9 mouse cellular contexts compared by ENCODE assay signal in the genomic region with DNA sequence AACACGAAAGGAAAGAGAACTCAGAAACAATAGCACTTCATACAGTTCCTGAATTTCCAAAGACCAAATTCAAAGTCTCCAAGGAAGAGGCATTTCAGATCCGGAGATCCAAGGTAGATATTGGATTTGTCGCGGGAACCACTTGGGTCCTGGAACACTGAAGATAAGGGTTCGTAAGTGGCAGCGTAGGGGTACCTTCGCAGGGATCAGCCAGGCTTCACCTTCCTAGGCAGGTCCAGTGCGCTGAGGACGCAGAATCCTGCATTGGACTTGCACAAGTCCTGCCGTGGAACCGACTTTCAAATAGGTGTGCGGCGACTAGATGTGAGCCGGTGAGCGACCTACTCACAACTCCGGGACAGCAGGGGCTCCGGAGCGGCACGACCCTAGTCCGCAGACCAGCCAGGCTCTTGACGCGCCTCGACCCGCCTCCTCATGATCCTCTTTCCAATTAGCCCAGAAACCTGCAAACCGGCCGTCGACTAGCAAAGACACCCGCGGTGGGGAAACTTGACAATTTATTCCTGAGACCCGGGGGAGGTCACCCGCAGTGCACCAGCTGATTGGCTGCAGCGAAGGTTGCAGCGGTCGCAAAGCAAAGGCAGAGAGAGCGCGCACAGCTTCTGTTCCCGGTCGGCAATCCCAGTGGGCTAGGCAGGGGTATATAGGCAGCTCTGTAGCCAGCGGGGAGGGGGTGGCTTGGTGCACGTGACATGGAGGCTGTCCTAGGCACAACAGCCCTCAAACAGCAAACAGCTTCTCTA.
DNase-seq lines count a peak whose midpoint lies in the region; ATAC-seq and TF ChIP-seq lines count a peak whose summit lies in the region.
"Had no signal": no experiment of that assay in that cellular context is flagged by ENCODE, and none has a peak within 500 bp of the region (broad histone marks: within the 10 kb centered on the region; RNA-seq: fewer than 3 reads in every experiment).

No protein-coding gene starts in this region.

- ATAC-seq in heart, postnatal 0 days (ENCODE audit: insufficient read depth, low read depth): peak; percentile 53; the same call in 1 of the 2 replicates
- ATAC-seq in megakaryocyte progenitor cell, adult 5-6 weeks (replicated peaks; ENCODE audit: poor library complexity): no peak

- peak; percentile 69 for DNase-seq in ZHBTc4 (ENCODE audit: low read depth, low spot score)
- peak; percentile 68 for DNase-seq in embryo, embryonic 9.5 days (ENCODE audit: extremely low spot score)
- DNase-seq in heart, postnatal 0 days (ENCODE audit: low spot score): peak; percentile 17
- DNase-seq in kidney, postnatal 14 days: peak; percentile 63
- peak; percentile 12 for DNase-seq in liver
- peak; percentile 51 to 58 for DNase-seq in right cerebral cortex, adult 2 months (ENCODE audit: low spot score in 2 of 2)
- no peak for DNase-seq in cerebellum, postnatal 4 days (ENCODE audit: low spot score in 2 of 2)

- no peak overlapping the region for H3K27ac ChIP-seq in heart, postnatal 0 days (ENCODE audit: low read depth)

- H3K9me3 ChIP-seq in heart, postnatal 0 days (replicated peaks; ENCODE audit: control insufficient read depth, low read length): no peaks in the 10 kb centered on the region

- H3K4me2 ChIP-seq in heart, postnatal 0 days (ENCODE audit: low read depth, low read length): peak overlapping the region; percentile 74

- H3K27me3 ChIP-seq in heart, postnatal 0 days (ENCODE audit: control insufficient read depth, insufficient read depth, low read length): peaks cover 21% of the 10 kb centered on the region; the same call in 1 of the 2 replicates

- TF ChIP-seq EP300 in heart, postnatal 0 days (IDR thresholded peaks at IDR 0.05; ENCODE audit: low read depth): no peak

- no peak for TF ChIP-seq CTCF in heart, postnatal 0 days (IDR thresholded peaks at IDR 0.05; ENCODE audit: low read depth)

- peak overlapping the region; percentile 52; the same call in 1 of the 2 replicates for H3K9ac ChIP-seq in heart, postnatal 0 days (replicated peaks; ENCODE audit: low read depth, low read length)

- no peaks in the 10 kb centered on the region for H3K36me3 ChIP-seq in heart, postnatal 0 days (replicated peaks; ENCODE audit: control insufficient read depth, insufficient read depth, low read length)

- H3K4me3 ChIP-seq in heart, postnatal 0 days (ENCODE audit: low read depth, low read length): peak overlapping the region; percentile 45
- H3K4me3 ChIP-seq: myocyte had no signal

- 3% methylated on average over 40 of the region's 40 CpGs for WGBS in heart, postnatal 0 days

- no peaks in the 10 kb centered on the region for H3K4me1 ChIP-seq in heart, postnatal 0 days (ENCODE audit: control insufficient read depth, insufficient read depth)

Comparison
In these comparisons a context has a peak if more than half of its experiments do, and no peak if none do; other contexts are left out.
1. DNase-seq: peak in ZHBTc4 (single experiment), embryo, embryonic 9.5 days (single experiment), heart, postnatal 0 days (single experiment), kidney, postnatal 14 days (single experiment), liver (single experiment) and right cerebral cortex, adult 2 months (2 of 2); none in cerebellum, postnatal 4 days (0 of 2).